Mouse (Mus musculus) thymus, postnatal 25 days (tissue): ENCODE results near the gene Appl1.

Experiments used
- DNase-seq: peaks from one replicate; pipeline ENCODE4 v3.0.0; 2022

Gene Appl1

DNA sequence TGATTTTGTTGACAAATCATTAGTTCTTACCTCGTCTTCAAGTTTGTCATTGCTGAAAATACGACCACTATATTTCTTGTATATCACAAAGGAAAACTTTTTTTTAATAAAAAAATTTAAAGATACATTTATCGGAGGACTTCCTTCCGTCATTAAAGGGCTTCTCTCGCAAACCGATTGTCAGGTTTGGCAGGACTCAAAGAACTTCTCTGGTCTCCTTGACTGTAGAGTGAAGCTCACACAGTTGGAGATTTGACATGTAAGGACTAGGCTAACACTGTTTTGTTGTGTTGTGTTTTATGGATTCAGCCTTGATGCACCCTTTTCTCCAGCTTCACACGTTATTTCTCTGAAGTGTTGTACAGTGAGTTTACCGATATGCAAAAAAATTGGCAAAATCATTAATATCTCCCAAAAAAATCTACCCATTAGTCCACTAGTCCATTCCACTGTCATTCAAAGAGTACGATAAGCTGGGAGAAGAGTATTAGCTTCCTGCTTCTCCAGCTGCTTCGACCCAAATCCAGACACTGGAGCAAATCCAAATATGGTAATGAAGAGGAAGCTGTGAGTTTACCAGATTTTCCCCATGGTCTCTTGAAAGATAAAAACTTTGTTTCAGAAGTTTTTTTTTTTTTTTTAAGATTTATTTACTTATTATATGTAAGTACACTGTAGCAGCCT is at the start of gene Appl1:
TSS of gene Appl1 (minus strand) at position 127 of the 684 bp plus-strand sequence.
- DNase-seq, result no peak

DNA sequence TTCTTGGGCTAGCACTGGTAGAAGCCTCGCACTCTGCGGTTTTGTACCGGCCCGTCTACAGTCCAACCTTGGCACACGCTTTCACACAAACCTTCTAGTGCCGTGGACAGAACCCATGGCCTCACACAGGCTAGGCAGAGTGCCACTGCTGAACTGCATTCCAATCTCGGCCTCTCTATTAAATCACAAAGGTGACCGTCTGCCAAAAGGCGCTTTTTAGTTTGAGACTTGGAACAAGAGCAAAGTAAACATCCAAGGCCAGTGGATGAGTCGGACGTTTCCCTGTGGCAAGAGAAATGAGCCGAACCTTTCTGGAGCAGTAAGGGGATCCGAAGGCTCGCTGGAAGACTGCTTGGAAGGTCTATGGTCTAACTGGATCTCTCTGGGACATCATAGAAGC is 48.8 kb upstream of the Appl1 start:
- no peak for DNase-seq

DNA sequence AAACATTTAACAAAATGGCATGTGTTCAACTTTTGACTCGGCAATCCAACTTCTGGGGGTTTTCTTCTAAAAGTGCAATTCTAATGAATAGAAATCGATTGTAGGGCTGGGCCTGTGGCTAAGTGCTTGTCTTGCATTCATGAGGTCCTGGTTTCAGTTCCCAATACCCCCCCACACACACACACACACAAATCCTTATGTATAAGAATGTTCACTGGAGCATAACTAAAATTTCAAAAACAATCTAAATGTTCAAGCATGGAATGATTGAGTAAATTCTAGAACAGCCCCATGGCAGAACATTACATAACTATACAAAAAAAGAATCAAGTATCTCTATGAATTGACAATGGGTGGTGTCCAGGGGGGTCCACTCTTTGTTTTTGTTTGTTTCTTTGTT is 46.9 kb upstream of the Appl1 start:
- no peak for DNase-seq

DNA sequence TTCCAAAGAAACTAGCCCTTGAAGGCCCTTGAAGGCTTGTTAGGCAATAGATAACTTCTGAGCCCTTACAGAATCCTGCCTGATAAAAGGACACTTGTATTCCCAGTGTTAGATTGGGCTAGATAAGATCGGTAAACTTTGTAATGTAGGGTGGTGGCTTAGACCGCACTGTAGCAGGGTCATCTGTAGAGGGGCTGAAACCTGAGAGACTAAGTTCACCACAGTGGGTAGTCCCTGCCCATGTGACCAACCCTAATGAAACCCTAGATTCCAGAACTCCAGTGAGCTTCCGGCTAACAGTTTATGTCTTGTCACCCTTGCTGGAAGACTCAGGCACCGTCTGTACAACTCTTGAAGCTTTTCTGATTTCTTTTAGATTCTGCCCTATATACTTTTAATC is 42.6 kb upstream of the Appl1 start:
- no peak for DNase-seq

DNA sequence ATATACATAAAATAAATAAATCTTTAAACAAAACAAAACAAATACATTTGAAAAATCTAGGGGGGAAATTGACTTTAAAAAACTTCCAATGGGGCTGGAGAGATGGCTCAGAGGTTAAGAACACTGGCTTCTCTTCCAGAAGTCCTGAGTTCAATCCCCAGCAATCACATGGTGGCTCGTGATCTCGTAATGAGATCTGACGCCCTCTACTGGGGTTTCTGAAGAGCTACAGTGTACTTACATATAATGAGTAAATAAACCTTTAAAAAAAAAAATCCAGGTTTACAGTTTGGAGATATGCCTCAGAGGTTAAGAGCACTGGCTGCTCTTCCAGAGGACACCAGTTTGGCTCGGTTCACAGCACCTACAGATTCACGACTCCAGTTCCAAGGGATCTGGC is 40.5 kb upstream of the Appl1 start:
- no peak for DNase-seq

DNA sequence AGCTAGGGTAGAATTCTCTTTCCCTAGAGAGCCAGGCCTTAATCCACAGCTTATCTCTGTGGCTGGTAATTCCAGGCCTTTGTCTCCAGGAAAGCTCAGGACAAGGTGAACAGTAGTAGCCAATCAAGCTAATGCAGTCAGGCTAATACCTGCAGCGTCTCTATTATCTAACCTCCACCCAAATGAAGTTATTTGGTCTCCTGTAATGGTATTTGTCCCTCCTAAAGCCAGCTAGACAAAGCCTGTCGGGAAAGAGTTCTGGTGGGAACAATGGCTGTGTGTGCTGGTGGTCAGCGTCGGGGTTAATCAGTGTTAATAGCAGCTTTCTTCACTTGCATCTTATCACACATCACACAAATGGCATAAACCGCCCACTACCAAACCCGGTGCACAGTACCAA is 34.9 kb upstream of the Appl1 start:
- DNase-seq, result no peak

DNA sequence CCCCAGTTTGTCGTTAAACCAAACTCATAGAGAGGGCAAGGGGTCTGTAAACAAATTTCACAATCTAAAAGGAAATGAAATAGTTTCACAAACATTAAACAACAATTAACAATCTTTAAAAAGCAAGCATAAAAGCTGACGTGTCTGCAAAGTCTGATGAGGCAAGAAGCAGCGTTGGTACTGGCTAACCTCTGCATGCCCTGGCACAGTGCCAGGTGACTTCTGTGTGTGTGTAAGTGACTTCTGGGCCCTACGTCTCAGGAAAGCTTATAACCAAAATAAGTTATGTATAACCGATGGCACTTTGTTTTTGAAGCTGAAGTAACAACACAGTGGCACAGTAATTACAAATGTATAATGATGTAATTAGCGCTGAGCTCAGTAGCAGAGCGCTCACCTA is 33.9 kb upstream of the Appl1 start:
- DNase-seq, result no peak

DNA sequence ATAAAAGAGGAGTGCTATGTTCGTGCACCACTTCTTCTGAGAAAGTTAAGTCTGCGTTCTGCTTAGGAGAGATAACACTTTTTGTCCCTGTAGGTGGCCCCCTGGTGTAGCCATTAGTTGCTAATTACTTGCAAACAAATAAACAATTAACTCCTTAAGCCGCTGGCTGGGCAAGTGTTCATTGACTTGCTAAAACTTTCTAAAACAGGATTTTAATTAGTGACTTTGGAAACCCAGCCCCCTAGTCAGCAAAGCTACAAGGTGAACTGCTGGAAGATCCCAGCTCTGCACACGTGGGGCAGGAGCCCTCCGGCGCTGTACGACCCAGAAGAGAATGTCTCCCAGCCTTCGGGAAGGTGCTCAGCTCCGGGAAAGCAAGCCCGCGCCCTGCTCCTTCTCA is 29.4 kb upstream of the Appl1 start:
- no peak for DNase-seq

DNA sequence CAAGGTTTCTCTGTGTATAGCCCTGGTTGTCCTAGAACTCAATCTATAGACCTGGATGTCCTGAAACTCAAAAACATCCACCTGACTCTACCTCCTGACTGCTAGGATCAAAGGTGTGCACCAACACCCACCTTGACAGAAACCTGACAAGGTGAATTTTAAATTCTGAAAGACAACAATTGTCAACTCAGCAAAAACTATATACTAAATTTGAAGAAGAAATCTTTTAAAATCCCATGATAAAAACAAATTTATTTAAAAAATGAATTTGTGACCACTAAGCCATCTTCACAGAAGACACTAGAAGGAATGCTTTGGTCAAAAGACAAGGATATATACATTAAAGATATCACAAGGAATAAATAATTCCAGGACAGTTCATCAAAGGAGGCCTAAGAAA is 25.2 kb upstream of the Appl1 start:
- no peak for DNase-seq

DNA sequence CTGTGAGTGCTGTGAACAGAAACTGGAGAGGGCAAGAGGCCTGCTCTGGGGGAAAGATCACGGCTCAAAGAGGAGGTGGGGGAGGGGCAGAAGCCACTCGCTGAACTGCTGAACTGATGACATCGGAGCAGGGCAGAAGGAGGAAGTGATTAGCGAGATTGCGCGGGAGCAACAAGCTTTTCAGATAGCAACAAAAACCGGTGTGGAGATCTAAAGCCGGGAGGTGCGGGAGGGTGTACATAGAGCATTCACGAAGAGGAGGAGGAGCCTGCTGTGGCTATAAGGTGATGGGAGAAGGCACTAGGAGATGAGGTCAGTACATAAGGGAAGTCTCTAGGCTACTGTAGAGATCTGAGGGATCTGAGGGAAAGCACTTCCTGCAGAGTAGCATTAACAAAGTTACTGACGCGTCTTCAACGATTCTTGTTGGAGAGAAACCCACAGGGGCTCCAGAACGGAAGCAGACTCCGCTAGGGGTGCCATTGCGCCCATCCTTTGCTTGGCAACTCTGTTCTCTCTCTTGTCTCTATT is 23.2 kb upstream of the Appl1 start, which contains the start of gene Hesx1:
TSS of gene Hesx1 (plus strand) at position 206 of the 531 bp plus-strand sequence.
- DNase-seq, result peak; percentile 78

DNA sequence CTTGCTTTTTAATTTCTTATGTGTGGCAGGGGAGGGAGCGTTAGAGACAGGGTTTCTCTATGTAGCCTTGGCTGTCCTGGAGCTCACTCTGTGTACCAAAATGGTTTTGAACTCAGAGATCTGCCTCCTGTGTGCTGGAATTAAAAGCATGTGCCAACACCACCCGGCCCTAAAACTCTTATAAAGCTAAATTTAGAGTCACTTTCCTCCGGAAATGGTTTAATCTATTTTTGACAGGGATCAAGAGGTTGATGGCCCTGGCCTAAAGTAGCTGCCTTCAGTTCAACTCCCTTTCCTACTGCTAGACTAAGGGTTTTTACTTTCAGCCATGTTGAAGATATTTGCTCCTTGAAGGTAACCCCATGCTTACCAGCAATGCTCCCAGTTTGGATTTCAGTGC is 22.4 kb upstream of the Appl1 start:
- no peak for DNase-seq

DNA sequence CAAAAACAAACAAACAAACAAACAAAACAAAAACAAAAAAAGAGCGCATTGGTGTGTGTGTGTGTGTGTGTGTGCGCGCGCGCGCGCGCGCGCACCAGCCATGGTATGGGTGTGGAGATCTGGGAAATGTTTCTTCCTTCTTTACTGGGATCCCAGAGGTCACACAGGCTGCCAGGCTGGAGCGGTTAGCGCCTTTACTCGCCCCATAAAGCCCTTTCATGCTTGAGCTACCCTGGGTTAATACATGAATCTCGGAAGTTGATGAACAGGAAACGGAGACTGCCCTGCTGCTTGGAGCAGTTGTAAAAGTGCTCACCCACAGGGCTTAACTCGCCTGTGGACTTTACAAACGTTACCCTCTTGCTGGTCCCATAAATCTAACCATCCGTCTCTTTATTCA is 20.6 kb upstream of the Appl1 start:
- DNase-seq, result no peak

DNA sequence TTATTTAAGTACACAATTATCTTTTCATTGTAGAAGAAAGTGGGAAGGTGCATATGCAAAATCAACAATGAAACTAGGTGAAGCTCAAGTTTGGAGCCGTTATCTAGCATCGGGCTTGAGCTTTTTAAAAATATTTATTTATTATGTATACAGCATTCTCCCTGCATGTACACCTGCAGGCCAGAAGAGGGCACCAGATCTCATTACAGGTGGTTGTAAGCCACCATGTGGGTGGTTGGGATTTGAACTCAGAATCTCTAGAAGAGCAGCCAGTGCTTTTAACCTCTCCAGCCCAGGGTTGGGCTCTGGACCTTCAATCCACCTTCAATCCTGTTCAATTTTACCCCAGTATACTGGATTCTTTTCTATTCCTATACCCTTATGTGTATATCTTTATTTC is 17.7 kb upstream of the Appl1 start:
- peak; percentile 25 for DNase-seq

DNA sequence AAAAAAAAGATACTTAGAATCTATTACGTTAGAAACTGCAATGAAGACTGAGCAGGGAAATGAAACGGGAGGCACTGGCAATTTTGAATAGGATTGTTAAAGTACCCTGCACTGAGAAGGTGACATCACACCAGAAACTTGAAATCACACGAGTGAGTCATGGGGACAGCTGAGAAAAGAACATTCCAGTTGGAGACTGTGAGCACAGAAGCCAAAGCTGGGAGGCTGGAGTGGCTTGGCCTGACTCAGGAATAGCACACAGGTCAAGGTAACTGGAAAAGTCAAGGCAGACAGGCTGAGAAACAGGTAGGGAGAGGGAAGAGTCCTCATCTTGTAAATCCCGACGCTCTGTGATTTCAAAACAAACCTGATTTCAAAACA is 11.1 kb upstream of the Appl1 start:
- no peak for DNase-seq

DNA sequence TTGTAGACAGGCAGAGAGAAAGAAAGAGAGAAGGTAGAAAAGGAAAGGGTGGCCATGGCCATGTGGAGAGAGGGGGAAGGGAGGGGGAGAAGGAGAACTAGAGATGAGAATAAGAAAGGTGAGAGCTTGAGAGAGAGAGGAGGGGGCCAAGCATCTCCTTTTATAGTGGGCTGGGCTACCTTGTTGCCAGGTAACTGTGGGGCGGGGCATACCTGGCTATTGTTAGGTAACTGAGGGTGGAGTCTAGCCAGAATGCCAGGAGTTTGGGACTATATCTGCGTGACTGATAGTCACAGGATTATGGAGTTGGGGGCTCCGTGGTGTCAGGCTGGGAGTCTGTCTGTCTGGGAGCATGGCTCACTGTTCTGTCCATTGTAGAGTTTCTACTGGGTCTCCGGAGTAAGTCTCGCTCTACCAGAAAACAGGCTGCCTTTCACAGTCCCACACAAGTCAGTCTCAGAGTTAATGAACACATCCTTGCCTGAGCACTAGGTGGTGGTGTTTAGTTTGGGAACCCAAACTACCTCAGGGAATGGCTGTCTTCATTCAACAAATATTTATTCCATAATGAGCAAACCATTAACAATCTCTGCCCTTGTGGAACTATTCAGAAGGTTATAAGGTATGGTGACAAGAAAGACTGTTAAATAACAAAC is 10.6 kb upstream of the Appl1 start:
- no peak for DNase-seq

DNA sequence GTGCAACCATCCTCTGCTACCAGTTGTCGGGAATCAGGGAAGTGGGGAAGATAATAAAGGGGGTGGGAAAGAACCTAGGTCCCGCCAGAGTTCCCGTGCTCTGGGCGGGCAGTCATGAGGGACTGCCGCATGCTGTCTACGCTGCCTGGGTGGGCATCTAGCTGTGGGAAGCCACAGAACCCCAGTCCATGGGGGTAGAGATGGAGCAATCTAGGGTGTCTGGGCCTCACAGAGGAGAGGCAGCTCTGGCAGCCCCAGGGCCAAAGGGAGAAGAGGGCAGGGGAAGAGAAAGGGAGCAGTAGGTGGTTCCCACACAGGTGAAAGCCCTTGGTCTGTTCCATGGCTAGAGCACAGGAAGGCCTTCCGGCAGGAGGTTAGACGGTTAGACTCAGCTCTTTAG is 10.0 kb upstream of the Appl1 start:
- no peak for DNase-seq

DNA sequence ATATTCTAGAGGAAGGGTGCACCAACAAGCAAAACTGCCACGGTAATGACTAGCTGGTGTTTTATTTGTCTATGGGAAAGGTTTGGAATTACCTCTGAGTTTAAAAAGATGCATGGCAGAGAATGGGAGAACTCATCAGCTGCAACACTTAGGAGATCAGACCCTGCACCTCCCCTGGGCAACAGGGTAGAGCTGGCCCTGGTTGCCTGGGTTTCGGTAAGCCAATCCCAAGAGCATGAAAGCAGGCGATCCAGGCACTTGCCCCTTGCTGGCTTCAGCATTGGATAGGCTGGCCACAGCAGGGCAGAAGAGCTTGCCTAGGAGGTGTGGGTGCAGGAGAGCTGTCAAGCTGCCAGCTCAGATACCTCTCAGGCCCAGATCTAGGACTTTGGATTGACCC is 8.8 kb upstream of the Appl1 start:
- DNase-seq, result no peak

DNA sequence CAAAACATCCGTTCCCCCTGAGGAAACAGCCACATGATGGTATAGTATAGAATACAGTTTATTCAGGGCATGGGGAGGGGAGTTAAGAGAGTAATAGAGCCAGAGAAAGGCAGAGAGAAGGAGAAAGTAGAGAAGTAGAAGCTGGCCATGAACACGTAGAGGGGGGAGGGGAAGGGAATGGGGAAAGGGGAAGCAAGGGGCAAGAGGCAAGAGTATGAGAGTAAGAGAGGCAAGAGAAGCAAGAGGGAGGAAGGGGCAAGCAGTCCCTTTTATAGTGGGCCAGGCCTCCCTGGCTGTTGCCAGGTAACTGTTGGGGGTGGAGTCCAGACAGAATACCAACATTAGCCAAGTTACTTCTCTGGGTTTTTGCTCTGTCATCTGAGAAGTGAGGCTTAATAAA is 6.5 kb upstream of the Appl1 start:
- no peak for DNase-seq

DNA sequence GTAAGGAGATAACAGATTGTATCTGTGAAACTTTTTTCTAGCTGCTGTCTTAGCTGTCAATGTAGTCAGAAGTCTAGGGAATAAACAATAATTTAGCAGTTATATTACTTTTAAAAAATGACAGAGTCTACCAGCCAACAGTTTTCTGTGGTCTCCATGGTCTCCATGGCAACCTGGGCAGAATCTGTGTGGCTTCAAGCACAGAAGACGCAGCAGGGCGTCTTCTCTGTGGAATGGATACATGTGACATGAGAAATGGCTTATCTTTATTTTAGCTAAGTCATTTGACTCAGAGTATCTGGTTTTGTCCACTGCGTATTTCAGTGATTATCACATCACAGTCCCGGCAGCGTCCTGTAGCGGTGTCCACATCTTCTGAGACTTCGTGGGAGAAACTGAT is 5.2 kb upstream of the Appl1 start:
- no peak for DNase-seq

DNA sequence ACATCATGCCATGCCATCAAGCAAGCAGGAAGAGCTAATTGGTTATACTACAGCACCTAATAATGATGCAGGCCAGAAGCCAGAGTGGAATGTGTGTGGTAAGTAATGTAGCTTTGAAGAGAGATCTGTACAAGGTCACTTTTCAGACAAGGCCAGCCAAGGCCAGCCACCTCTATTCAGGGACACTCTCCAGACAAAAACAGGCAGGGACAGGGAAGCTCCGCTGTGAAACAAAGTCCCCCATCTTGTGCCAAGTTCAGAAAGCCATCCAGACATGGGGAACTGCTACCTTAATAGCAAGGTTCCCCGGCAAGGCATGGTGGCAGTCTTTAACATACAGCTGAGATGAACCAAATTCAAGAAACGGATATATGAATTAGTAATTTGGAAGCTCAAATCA is 4.5 kb upstream of the Appl1 start:
- DNase-seq, result no peak

DNA sequence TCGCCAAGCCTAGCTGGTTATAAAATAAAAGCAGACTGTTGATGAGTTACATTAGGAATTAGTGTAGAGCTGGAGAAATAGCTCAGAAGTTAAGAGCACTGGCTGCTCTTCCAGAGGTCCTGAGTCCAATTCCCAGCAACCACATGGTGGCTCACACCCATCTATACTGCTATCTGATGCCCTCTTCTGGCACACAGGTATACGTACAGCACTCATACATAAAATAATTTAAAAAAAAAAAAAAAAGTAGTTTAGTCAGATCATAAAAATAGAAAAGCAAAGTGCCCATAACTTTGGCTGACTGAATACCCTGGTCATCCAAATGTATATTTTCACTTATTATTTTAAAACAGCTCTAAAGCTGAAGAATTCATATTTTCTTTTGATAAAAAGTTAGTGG is 2.1 kb upstream of the Appl1 start:
- DNase-seq, result no peak

DNA sequence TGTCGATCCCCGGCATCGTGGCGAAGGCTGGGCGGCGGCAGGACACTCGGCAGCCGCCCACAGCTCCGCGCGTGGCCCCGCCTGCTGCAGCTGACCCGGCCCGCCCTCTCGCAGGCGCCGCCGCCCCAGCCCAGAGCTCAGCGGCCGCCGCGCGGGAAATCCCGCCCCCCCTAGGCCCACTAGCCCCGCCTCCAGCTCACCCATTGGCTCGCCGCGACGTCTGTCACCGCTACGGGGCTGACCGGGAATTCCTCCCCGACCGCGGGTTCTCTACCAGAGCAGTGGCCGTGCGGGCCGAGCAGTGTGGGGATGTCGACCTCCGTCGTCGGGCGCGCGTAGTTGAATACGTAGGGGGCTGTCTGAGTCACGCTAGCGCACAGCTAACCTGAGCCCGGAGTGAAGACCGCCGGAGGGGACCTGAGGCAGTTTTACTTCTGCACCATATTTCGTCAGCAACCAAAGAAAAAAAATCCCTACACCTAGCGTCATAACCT is 546 bp downstream of the Appl1 start:
- DNase-seq, result peak; percentile 98

DNA sequence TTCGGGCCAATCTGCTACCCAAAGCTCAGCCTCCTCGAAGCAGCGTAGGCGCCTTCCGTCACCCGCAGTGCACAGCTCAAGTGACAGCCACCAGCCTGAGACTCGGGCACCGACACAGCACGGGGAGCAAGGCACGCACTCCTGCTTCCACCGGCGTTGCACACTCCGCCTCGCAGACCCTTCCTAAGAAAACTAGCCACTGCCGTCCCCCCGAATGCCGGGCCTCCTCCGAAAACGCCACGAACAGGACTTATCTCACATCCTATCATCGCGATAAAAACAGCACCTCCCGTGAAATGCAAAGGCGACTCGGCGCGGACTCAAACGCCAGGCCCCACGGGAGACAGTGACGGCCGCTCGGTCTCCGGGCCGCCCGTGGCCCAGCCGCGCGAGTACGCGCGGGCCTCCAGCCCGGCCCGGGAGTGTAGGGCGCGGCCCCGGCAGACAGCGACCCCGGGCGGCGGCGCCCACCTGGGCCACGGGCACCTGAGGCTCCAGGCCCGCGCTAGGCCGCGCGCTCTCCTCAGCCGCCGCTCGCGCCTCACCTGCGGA is 1.1 kb downstream of the Appl1 start:
- DNase-seq, result peak; percentile 69

DNA sequence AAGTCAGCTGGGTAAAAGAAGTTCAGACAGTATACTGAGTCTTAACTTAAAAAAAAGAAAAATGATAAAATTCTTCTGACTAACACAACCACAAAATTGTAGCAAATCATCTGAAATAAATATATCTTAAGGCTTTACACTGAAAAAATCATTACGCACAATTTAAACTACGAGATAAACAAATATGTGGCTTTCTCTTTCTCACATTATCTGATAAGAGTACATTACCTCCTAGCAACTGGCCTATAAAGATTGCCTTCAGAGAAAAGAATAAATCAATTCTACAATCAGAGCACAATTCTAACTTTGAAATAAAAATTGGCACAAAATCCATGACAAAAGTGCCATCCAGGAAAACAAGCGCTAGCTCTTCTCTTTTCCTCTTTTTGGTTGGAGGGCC is 1.9 kb downstream of the Appl1 start:
- DNase-seq, result no peak
